Mouse (Mus musculus) adrenal gland, postnatal 25 days (tissue): Measurements from ENCODE around the gene Scd2. TPM values are rescaled to one million over a fixed set of nuclear protein-coding genes. Genes with fewer than 3 reads are reported as not detected.
"Not testable (repeated sequence)": the region's sequence is repeated elsewhere in the genome, so short reads cannot be mapped to it uniquely, and the experiment has no call there.

Source experiments
- DNase-seq: peaks from one replicate; pipeline ENCODE4 v3.0.0; 2021; ENCODE audit warnings: mixed read lengths
- microRNA-seq, 2 experiments: library from miRNA; unstranded; fragments of <30 nt; microRNA quantifications; one replicate each; pipeline ENCODE4 v1.2.0; 2021
- total RNA-seq: library from RNA; stranded (reverse); gene quantifications from 2 replicates; pipeline ENCODE4 v1.2.3, GENCODE M21; 2021

Scd2 gene
- total RNA-seq, 1 experiment from 2014 or later: 749 TPM

DNA sequence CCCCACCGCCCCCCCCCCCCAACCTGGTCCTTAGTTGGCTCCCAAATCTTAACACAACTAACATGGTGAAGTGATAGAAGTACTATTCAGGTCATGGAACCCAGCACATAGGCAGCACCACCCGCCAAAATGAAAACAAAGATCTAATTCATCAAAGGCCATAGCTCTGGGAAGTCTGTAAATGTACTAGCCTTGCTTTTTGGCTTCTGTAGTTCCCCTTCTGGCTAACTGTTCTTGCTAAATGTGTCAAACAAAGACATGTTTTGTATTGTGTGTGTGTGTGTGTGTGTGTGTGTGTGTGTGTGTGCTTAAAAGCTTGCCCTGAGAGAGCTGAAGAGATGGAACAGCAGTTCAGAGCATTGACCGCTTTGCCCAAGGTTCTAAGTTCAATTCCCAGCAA, 19.6 kb downstream of the Scd2 start:
- DNase-seq: no peak

DNA sequence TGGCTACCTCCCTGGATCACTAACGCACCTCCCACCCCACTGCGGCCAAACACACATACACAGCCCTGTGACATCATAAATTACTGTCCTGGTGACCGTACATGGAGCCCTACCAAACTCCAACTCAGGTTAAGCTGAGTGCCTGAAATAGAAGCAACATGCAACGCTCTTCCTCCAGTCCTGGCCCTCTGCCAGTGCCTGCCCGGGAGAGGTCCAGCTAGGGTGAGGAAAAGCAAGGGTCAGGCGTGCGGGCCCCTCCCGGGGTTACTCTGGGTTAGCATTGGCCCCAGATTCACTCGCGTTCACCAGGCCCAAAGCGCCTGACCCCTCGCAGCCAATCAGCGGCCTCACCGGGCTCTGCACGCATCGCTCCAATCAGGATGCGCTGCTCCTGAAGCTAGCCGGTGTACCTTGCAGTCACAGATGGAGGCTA, 20.9 kb downstream of the Scd2 start:
- DNase-seq: peak; percentile 89

DNA sequence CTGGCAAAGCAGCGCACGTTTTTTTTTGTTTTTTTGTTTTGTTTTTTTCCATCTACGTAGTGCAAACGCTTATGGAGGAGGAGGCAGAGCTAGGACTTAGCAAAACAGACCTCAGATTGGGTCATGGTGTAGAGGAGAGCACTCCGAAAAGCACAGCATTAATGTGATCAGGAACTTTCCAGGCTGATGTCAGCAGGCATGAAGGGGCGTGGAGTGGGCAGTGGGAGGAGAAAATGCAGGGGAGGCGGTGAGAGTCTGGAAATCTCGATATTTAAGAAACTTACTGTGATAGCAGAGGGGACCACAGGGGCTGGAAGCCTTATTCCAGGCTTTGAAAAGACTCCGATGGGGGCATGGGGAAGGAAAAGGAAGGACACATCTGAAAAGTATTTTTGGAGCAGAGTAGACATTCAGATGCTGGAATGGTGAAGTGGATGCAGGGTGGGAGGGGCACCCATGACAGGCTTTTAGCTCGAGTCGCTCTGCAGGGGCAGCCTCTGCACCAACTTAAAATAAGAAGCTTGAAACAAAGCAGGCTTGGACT, 21.5 kb downstream of the Scd2 start:
- peak; percentile 62 for DNase-seq

DNA sequence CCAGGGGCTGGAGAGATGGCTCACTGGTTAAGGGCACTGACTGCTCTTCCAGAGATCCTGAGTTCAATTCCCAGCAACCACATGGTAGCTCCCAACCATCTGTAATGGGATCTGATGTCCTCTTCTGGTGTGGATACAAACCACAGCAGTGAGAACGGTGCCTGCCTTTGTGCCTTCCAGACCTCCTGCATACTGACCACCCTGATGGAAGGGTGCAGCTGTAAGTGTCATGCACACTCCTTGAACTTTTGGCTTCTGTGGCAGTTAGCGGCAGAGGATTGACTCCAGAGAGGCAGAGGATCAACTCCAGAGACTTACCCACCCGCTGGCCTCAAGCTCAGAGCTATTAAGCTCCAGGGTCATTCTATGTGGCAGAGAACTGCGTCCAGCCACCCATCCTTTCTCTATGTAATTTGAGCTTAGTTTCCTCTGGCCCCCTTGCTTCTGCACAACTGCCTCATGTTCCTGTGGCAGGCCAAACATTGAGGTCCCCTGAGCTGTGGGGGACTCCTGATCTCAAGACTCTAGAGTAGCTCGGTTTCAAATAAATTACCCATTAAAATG, 23.4 kb downstream of the Scd2 start:
- no peak for DNase-seq

DNA sequence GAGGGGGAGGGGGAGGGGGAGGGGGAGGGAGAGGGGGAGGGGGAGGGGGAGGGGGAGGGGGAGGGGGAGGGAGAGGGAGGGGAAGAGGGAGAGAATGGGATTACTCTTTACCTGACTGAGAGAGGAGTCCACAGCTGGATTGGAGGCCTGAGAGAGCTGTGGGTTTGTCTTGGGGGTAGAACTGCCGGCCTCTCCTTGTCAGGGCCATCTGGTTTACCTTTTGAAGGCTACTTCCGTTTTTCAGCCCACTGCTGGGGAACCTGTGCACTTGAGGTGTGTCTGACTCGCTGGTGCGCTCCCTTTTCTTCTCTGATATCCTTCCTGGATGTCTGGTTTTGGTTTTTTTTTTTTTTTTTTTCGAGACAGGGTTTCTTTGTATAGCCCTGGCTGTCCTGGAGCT, 23.9 kb downstream of the Scd2 start:
- no peak for DNase-seq

DNA sequence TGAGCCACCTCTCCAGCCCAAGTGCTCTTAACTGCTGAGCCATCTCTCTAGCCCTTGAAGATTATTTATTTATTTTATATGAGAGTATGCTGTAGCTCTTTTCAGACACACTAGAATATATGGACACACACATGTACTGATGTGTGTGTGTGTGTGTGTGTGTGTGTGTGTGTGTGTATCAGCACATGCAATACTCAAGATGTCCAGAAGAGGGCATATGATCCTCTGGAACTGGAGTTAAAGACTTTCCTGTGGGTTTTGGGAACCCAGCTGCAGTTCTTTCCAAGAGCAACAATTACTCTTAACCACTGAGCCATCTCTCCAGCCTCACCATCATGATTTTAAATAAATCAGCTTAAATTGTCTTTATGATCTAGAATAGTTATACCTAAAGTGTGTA, 25.1 kb downstream of the Scd2 start:
- DNase-seq: no peak

DNA sequence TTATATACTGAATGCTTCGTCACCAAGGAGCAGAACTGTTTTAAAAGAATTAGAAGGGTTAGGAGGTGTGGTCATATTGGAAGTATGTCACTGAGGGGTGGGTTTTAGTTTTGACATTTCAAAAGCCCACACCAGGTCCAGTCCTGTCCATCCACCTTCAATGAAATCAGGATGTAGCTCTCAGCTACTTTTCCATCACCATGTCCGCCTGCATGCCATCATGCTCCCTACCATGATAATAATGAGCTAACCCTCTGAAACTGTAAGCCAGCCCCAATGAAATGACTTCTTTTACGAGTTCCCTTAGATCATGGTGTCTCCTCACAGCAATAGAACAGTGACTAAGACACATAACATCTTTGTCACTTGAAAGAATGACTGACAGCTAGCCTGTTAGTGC, 26.8 kb downstream of the Scd2 start:
- DNase-seq: no peak

DNA sequence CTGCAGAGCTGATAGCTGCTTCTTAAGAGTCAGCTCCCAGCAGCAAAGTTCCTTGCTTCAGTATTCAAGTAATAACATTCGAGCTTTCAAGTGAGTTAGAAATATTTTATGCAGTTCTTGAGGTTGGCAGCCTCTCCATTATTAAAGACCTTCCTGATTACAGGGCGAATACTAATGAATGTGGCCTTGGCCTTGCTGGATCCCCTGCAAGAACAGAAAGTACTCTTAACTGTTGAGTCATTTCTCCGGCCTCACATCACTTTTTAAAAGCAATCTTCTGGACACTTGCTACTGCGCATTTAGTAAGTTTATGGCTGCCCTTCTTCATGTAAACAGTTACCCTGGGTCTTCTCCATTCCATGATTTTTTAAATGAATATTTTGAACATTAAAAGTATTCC, 27.7 kb downstream of the Scd2 start:
- DNase-seq: no peak

DNA sequence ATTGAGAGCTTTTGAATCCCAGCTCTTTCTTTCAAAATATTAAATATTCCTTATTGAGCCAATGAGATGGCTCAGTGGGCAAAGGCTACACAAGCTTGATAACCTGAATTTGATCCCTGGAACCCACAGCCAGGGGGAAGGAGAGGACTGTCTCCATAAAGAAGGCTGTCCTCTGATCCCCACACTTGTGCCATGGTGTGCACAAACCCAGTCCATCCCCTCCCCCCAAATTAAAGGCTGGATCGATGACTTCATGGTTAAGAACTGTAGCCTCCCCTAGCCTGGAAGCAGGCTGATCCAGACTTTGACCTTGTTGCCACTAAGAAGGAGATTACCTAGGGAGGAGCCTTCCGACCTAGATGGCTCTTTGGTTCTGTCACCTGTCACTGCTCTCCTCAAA, 28.2 kb downstream of the Scd2 start:
- no peak for DNase-seq

DNA sequence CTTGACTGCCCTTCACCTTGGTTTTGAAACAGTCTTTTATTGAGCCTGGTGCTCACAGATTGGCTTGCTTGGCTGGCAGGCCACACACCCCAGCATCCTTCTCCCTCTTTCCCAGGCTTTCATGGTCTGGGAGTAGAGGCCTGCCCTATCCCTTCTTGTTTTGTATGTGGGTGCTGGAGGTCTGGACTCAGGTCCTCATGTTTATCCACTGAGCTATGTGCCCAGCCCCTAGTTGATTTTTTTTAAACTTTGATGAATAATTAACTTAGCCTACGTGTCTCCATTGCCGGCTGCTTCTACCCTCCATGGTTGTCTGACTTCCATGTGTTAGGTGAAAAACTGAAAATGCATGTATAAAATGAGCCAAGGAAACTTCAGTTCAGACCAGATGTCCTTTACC, 36.1 kb downstream of the Scd2 start:
- no peak for DNase-seq

DNA sequence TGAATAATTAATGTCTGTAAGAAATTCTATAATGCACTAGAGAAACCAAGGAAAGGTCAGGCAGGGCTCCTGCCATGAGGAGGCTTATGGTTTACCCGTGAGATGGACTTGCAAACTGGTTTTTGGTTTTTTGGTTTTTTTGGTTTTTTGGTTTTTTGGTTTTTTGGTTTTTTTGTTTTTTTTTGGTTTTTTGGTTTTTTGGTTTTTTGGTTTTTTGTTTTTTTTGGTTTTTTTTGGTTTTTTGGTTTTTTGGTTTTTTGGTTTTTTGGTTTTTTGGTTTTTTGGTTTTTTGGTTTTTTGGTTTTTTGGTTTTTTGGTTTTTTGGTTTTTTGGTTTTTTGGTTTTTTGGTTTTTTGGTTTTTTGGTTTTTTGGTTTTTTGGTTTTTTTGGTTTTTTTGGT, 37.7 kb downstream of the Scd2 start:
- DNase-seq: not testable (repeated sequence)

DNA sequence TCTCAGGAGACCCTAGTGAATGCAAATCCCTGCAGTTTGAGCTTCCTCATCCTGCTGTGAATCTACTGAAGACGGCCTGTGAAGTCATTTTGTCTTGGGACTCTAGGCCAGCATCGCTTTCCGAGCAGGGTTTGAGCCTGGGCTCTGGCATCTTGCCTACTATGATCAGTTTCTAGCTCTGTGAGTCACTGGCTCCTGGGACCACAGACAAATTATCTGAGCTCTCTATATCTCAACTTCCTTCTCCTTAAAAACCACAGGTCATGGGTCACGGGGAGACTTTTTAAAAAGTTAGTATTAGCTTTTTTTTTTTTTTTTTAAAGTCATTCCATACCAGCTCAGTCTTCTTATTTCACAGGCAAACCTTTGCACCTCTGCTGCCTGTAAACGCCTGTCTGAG, 38.4 kb downstream of the Scd2 start:
- peak; percentile 44 for DNase-seq

DNA sequence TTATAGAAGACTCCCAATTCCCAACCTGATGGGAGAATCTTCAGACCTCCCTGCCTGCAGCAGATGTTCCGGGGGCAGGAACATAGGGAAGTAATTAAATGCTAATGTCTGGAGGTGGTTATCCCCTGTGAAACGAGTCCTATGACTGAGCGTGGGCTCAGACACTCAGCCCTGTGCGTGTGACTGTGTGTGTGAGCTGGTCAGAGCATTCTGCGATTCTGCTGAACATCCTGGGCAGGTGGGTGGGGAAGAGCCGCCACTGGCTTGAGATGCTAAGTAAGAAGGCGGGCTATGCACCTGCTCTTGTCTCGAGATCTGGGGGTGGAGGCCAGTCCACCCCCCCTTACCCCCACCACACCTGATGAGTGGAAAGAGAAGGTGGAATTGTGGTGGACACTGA, 38.9 kb downstream of the Scd2 start:
- DNase-seq: no peak

DNA sequence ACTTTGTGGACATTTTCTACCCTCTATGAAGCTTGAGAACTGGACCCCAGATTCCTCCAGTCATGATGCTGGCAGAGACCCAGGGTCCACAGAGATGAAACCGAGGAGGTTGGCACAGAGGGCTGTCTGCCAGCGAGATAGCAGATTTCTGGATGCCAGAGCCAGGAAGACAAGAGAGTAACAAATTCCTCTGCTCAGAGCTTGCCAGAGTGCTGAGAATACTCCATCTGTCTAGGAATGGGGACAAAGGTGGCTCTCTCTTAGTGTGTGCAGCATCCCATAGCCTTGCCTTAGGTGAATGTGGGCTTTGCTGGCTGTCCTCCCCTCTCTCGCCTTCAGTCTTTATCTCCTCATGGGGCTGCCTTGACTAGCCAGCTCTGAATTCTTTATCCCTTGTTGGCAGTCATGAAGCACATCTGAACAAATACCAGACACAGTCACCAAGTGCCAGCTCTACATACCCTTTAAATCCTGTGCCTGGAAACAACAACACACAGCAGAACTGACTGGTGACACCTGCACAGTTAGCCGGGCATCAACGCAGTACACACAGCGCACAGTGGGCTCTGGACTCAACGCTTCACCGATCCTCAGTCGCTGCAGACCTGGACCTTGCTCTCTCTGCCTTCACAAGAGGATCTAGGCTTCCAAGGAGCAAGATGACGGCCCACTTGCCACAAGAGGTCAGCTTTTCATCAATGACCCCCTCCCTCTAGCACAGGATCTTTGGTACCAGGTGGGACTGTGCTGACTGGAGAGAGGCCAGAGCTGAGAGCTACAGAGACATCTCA, 39.6 kb downstream of the Scd2 start, which contains the start of gene Scd4:
Gene Scd4 (plus strand): TSS at position 260 of the 791 bp plus-strand sequence.
- DNase-seq: peak; percentile 63

DNA sequence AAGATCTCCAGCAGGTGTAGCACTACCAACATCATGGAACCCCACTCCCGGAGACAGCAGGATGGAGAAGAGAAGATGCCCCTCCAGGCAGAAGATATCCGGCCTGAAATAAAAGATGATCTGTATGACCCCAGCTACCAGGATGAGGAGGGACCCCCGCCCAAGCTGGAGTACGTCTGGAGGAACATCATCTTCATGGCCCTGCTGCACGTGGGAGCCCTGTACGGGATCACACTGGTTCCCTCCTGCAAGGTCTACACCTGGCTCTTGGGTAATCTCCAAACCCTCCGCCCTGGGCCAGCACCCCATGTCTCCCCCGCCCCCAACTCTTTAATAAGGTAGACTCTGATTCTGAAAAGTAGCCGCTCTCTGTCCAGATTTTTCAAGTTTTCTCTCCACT, 40.5 kb downstream of the Scd2 start:
- DNase-seq: no peak

DNA sequence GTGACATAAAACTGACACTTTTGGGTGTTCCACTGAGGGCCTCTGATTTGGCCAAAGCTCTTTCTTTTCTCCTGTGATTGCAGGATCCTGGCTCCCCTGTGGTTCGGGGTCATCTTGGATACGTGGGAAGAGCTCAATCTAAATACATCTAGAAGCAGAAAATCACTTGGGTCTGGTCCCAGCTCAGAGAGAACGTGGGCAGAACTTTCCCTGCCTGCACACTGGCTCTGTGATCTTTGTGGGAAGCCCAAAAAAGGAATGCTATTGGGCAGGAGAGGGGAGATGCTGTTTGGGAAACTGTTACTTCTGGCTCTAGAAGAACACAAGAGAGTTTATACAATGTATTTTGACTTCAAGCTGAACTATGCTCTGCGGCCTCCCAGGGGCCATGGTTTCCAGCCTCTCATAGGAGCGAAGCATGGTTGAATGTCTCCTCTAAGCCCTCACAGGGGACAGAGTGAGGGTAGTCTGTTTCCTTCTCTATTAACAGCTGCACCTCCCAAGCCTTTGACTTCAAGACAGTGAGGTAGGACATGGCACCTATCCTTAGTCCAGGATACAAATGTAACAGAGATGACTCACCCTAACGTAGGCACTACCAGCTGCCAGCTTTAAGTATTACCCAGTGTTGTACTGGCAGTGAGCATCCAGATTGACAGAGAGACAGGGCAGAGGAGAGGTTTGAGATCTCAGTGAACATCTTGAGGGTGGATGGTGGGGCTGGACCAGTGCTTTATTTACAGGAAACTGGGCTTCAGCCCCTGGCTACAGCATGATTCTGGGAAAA, 42.6 kb downstream of the Scd2 start:
- DNase-seq: no peak

DNA sequence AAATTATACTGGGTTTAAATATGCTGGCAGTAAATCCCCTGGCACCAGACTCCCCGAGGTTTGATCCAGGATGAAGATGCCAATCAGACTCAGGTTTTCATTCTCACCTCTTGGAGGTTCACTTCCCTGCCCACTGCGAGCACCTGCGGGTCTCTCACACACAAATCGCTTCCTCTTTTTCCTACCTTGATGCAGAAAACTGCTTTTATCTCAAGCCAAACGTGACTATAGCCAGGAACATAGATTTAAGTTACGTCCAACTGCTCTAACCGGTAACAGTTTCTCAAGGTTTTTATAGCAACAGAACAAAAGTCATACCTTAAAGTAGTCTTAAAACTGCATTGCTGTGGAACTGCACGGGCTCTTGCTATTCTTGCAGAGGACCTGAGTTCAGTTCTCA, 56.2 kb downstream of the Scd2 start:
- DNase-seq: no peak

DNA sequence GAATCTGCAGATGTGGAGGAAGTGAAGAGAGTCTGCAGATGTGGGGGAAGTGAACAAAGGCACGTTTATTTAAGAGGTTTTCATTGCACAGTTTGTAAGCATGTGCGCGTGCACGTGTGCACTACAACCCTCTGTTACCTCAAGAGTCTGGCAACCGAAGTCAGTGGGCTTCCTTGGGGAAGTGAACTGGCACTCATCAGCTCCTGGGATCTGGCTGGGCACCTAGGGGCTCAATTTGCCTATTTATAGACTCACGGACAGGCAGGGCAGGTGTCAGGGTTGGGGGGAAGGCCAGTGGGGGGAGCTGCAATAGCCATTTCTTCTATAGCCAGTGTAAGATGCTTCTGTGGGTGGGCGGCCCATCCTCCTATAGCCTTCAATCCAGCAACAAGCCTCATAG, 58.3 kb downstream of the Scd2 start:
- no peak for DNase-seq

Small RNA genes lying within 50 kb of the gene (microRNA-seq; reads per million reads assigned to microRNA genes)
- 6.0 to 6.5 reads per million in 2 experiments for gene Mir5114

Other genes with a start within 250 kb of the Scd2 start
- 18.3 and 19.7 TPM in 2 replicates for gene Erlin1, start 223.9 kb upstream of the Scd2 start, total RNA-seq
- 74.6 and 84.0 TPM in 2 replicates for gene Chuk, start 186.2 kb upstream of the Scd2 start, total RNA-seq
- gene Cwf19l1, start 157.8 kb upstream of the Scd2 start, total RNA-seq: 25.7 and 37.0 TPM in 2 replicates
- gene Bloc1s2, start 147.2 kb upstream of the Scd2 start, total RNA-seq: 24.7 and 36.9 TPM in 2 replicates
- gene Pkd2l1, start 101.2 kb upstream of the Scd2 start, total RNA-seq: not detected in 2 replicates
- not detected in 2 replicates for gene Scd3, start 90.4 kb upstream of the Scd2 start, total RNA-seq
- gene Scd4, start 39.4 kb downstream of the Scd2 start, total RNA-seq: 5.5 and 6.4 TPM in 2 replicates
- gene Scd1, start 114.2 kb downstream of the Scd2 start, total RNA-seq: 1,091 and 1,950 TPM in 2 replicates
- gene Wnt8b, start 199.8 kb downstream of the Scd2 start, total RNA-seq: 0.39 TPM in 1 of 2 replicates, not detected in the other